Mouse (Mus musculus) kidney, adult 2 months (tissue): ENCODE measurements around the gene Hic1. TPM values are rescaled to one million over a fixed set of nuclear protein-coding genes. Genes with fewer than 3 reads are reported as not detected.
A peak's percentile ranks its signal among the peaks of the same experiment; 100 is the strongest.

ENCODE experiments used
- DNase-seq: peaks from one replicate; pipeline ENCODE4 v3.0.0; 2021
- H3K27ac ChIP-seq: fragments of 200-500 bp; 2 replicates; pipeline ENCODE4 v1.5.1; 2012; ENCODE audit warnings: low read depth, low read length, control low read depth, inconsistent platforms; ENCODE audit not compliant: insufficient read depth
- H3K27me3 ChIP-seq: fragments of 200-500 bp; replicated peaks from 2 replicates; pipeline ENCODE4 v1.6.1; 2012; ENCODE audit warnings: mild to moderate bottlenecking, moderate library complexity, low read length, inconsistent platforms; ENCODE audit not compliant: control insufficient read depth, insufficient read depth
- H3K36me3 ChIP-seq: fragments of 200-500 bp; 2 replicates; pipeline ENCODE4 v1.6.1; 2012; ENCODE audit warnings: mild to moderate bottlenecking, moderate library complexity, low read length, inconsistent platforms; ENCODE audit not compliant: control insufficient read depth, insufficient read depth
- H3K4me1 ChIP-seq: fragments of 200-500 bp; 2 replicates; pipeline ENCODE4 v1.6.1; 2011; ENCODE audit warnings: low read length; ENCODE audit not compliant: control insufficient read depth, insufficient read depth
- H3K4me3 ChIP-seq: fragments of 200-500 bp; 2 replicates; pipeline ENCODE4 v1.5.1; 2011; ENCODE audit warnings: mild to moderate bottlenecking, low read depth, low read length, control low read depth; ENCODE audit not compliant: insufficient read depth
- CTCF ChIP-seq: fragments of 200-500 bp; conservative IDR thresholded peaks from 2 replicates; pipeline ENCODE4 v1.5.1; 2011; ENCODE audit warnings: low read depth, mild to moderate bottlenecking, control low read depth, low read length, moderate library complexity, mixed read lengths; ENCODE audit not compliant: insufficient read depth, insufficient read length
- POLR2A ChIP-seq: fragments of 200-500 bp; IDR thresholded peaks from one replicate; pipeline ENCODE4 v1.6.1; 2011; ENCODE audit warnings: low read depth, low read length, control low read depth
- WGBS: fragments of 180-500 bp; shearing (Covaris S2); methylation state at CpG from one replicate; pipeline ENCODE4 v1.1.7; 2018; 5-methylcytosine and 5-hydroxymethylcytosine counted together
- polyA plus RNA-seq: library from polyadenylated mRNA; depleted of rRNA; stranded (reverse); fragments of >200 nt; gene quantifications from 2 replicates; pipeline ENCODE4 v1.2.3, GENCODE M21; 2012

Hic1 gene
- polyA plus RNA-seq, 1 experiment, result 8.6 TPM

DNA sequence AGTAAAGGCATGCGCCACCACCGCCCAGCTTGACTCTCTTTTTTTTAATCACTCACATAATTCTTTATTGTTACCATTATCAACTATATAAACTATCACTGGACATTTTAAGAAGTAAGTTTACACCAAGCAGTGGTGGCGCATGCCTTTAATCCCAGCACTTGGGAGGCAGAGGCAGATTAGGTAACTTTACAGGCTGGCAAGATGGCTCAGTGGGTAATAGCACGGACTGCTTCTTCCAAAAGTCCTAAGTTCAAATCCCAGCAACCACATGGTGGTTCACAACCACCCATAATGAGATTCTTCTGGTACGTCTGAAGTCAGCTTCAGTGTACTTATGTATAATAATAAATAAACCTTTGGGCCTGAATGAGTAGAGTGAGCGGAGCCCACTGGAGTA is 39.8 kb downstream of the Hic1 start:
- Histone ChIP-seq H3K27ac (no peak overlapping the region), H3K4me1 (peaks cover 10% of the 10 kb centered on the region; the same call in 1 of the 2 replicates), H3K27me3 (no peaks in the 10 kb centered on the region), H3K36me3 (no peaks in the 10 kb centered on the region), H3K4me3 (no peak overlapping the region)
- 96% methylated on average over 6 of the region's 6 CpGs for WGBS
- TF ChIP-seq POLR2A, result no peak
- no peak for TF ChIP-seq CTCF
- no peak for DNase-seq

GRCm38 (mm10) chr11:75126384-75126783 is 42.9 kb downstream of the Hic1 start:
- no peak for DNase-seq
- 97% methylated on average over 3 of the region's 3 CpGs for WGBS
- no peak overlapping the region for H3K4me3 ChIP-seq
- no peak overlapping the region for H3K27ac ChIP-seq
- no peaks in the 10 kb centered on the region for H3K36me3 ChIP-seq
- H3K27me3 ChIP-seq, result no peaks in the 10 kb centered on the region
- no peak for TF ChIP-seq POLR2A
- TF ChIP-seq CTCF, result no peak
- no peaks in the 10 kb centered on the region for H3K4me1 ChIP-seq

GRCm38 (mm10) chr11:75124406-75124805 is 44.9 kb downstream of the Hic1 start:
- TF ChIP-seq POLR2A (no peak), CTCF (no peak)
- Histone ChIP-seq H3K4me3 (no peak overlapping the region), H3K36me3 (no peaks in the 10 kb centered on the region), H3K27ac (no peak overlapping the region), H3K27me3 (no peaks in the 10 kb centered on the region), H3K4me1 (peaks cover 2% of the 10 kb centered on the region; the same call in 1 of the 2 replicates)
- DNase-seq, result no peak
- 95% methylated on average over 2 of the region's 2 CpGs for WGBS

GRCm38 (mm10) chr11:75121348-75121747 is 48.0 kb downstream of the Hic1 start:
- TF ChIP-seq POLR2A (no peak), CTCF (no peak)
- H3K27ac ChIP-seq, result no peak overlapping the region
- WGBS, result 80% methylated on average over 1 of the region's 1 CpGs
- no peaks in the 10 kb centered on the region for H3K36me3 ChIP-seq
- H3K27me3 ChIP-seq, result no peaks in the 10 kb centered on the region
- peaks cover 6% of the 10 kb centered on the region; the same call in 1 of the 2 replicates for H3K4me1 ChIP-seq
- H3K4me3 ChIP-seq, result no peak overlapping the region
- no peak for DNase-seq

GRCm38 (mm10) chr11:75119841-75120240 is 49.5 kb downstream of the Hic1 start:
- H3K27ac ChIP-seq, result 0 out of 2 replicates have a peak overlapping the region, but pooled peaks have one; percentile 25
- TF ChIP-seq CTCF, result no peak
- no peak for TF ChIP-seq POLR2A
- H3K27me3 ChIP-seq, result no peaks in the 10 kb centered on the region
- no peak for DNase-seq
- H3K36me3 ChIP-seq, result no peaks in the 10 kb centered on the region
- WGBS, result 74% methylated on average over 3 of the region's 3 CpGs
- no peak overlapping the region for H3K4me3 ChIP-seq
- peaks cover 6% of the 10 kb centered on the region; the same call in 1 of the 2 replicates for H3K4me1 ChIP-seq

DNA sequence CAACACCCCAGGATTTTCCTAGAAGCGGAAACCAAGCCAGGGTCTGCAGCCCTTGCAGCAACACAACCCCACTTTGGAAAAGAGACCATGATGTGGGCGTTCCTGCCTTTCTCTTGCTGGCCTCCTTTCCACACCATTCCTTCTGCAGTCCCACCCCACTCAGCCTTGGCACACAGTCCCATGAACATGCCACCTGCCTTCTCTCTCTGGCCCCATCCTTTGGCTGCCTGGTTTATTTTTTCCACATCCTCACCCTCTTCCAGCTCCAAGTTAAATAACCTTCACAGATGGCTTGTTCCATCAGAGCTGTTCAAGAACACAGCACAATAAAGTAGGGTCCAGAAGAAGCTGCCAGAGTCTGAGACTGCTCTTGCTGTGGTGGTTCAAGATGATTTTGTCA is 50.0 kb downstream of the Hic1 start:
- Histone ChIP-seq H3K4me1 (peaks cover 6% of the 10 kb centered on the region; the same call in 1 of the 2 replicates), H3K27ac (peak overlapping the region; percentile 25; the same call in 1 of the 2 replicates), H3K4me3 (no peak overlapping the region), H3K36me3 (no peaks in the 10 kb centered on the region), H3K27me3 (no peaks in the 10 kb centered on the region)
- TF ChIP-seq CTCF (no peak), POLR2A (no peak)
- no peak for DNase-seq
- WGBS, result 98% methylated on average over 2 of the region's 2 CpGs

DNA sequence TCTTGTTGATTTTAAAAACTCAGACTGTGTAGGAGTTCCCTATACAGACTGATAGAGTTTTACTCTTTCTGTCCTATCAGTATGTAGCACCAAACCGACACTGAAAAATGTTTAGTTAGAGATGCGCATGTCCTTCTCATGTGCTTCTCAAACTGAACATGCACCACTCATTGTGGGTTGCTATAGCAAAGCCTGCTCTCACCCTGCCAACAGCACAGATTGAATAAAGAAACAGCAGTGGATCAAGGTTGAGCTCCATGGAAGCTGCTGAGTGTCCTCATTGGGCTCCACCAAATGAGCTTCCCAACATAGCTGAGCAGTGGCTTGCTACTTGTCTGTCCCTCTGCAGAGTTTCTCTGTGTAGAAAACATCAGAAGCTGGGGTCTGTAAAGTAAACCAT is 51.2 kb downstream of the Hic1 start:
- no peak for DNase-seq
- WGBS, result 88% methylated on average over 2 of the region's 2 CpGs
- no peak overlapping the region for H3K4me3 ChIP-seq
- H3K27me3 ChIP-seq, result no peaks in the 10 kb centered on the region
- H3K27ac ChIP-seq, result no peak overlapping the region
- H3K36me3 ChIP-seq, result no peaks in the 10 kb centered on the region
- peaks cover 6% of the 10 kb centered on the region; the same call in 1 of the 2 replicates for H3K4me1 ChIP-seq
- TF ChIP-seq POLR2A (no peak), CTCF (no peak)
